Mouse (Mus musculus) cerebellum, adult 9-10 months (tissue): ENCODE results near the gene Fabp2.
"Not testable (repeated sequence)": the region's sequence is repeated elsewhere in the genome, so short reads cannot be mapped to it uniquely, and the experiment has no call there.

Source experiments
- DNase-seq: peaks from one replicate; pipeline ENCODE4 v3.0.0; 2022

Fabp2 gene

DNA sequence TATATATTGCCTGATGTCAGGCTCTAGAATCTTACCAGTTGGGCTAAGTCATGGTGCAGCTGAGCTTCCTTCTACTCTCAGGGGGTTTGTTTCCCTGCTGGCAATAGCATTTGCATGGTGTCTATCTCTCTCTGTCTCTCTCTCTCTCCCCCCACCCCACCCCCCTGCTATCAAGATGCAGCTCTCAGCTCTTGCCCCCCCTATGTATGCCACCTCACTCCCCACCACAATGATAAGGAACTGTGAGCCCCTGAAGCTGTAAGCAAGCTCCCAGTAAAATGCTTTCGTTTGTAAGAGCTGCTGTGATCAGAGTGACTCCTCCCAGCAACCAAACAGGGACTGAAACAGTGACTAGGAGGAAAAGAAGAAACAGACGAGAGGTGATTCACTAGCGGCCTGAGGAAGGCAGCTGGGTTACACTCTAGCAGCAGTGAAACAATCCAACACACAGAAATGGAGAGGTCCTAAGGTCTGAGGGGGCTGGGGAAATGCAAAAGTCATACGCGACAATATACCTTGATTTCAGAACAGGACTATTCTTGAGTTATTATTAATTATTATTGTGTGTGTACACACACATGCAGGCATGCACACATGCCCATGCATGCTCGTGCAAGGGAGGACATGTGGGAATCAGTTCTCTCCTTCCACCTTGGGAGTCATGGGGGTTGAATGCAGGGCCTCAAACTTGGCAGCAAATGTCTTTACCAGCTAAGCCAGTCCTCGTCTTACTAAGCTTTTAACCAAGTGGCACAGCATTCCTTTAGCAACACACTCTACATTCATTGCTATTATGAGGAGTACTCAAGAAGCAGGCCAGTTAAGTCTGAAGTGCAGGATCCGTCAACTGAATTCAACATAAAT is 25.9 kb downstream of the Fabp2 start:
- DNase-seq = no peak

DNA sequence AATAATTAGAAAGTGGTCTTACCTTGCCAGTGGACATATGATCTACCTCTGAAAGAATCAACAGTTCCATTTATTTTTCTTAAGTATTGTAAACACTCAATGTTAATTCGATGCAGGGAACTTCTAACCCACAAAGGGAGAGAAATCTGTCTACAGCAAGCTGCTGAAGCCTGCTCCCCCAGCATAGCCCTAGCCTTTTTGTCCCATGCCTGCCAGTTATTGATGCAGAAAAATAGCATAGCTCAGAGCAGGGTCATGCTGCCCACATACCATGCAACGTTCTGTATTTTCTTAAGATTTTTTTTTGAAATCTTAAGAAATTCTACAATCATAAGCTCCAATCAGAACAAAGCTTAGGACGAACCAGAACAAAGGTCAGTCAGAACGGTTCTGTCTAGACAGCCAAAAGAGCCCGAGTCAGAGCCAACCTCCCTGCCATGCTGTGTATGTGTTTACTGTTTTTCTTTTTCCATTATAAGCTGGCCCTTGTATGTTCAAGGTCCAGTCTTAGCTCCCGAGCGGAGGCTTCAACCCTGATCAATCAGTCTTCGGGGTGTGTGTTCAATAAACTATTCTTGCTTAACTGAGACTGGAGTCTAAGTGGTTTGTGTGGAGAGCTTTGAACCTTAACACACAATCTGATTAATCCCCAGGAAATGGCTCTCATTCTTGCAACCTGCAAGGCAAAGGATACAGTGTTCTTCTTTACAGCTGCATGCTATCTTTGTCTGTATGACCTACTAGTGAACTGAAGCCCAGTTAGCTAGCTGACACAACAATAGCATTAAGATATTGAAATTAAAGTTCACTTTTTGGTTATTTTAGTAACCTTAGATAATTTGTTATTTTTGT is 27.0 kb downstream of the Fabp2 start:
- DNase-seq = no peak

DNA sequence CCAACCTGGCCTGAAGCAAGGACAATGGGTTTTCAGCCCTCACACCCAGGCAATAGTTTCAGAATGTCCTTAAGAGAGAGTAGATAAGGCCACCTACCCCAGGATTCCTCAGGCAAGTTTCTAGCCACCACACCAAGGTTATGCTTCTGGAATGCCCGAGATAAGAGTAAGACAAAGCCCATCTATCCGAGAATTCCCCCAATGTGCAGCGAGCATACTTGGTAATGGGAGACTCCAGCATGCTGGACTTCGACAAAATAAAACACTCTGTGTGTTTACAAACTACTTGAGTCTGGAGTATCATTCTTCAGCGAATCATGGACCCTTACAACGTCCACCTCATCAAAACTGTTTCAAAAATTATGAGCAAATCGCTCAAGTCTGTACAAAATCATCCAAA is 28.3 kb downstream of the Fabp2 start:
- DNase-seq = peak; percentile 24

DNA sequence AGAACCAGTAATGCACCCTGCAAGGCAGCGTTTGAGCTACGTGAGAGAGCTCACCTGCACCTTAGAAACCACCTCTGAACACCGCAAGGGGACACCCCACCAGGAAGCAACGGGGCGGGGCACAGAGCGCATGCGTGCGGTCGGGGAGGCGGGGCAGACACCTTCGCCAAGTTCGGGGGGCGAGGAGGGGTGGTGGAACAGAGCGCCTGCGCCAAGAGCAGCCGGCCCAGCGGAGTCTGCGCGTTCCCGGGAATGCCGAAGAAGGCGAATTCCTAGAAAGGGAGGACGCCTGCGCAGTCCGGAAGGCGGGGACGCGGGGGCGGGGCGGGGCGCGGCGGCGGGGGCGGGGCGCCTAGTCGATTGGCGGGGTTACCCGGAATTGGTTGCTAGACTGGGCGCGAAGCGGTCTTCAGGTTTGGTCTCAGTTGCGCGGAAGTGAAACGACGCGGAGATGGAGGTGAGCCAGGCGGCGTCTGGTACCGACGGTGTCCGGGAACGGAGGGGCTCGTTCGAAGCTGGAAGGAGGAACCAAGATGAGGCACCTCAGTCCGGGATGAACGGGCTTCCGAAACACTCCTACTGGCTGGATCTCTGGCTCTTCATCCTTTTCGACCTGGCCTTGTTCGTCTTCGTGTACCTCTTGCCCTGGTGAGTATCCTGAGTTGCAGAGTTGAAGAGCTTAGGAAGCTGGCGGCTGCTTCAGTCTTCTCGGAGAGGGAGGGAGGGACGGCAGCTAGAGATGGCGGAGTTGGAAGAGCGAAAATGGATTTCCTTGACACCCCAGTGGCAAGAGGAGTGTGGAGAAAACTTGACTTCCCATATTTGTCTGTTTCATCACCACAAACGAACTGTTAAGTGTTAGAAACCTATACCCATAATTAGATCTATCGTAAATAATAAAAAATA is 29.4 kb downstream of the Fabp2 start, which contains the start of gene 1810037I17Rik:
1810037I17Rik (plus strand) TSS at position 195 of the 906 bp plus-strand sequence.
- peak; percentile 95 for DNase-seq

DNA sequence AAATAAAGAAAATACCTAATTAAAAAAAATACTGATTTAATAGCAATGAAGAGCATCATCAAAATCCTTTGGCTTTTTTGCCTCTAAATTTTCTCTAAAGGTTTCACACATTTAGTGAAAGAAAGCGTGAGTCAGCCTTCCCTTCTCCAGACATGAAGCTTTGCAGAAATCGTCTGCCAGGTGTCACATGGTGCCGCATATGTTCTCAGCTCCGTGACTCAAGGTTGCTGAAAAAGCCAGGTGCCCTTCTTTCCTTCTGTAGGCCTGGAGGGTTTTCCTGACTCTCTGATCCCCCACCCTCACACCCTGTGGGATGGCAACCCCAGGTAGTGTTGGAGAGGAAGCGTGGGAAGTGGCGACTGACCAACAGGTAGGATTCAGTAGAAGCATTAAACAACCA is 34.9 kb downstream of the Fabp2 start:
- peak; percentile 20 for DNase-seq

DNA sequence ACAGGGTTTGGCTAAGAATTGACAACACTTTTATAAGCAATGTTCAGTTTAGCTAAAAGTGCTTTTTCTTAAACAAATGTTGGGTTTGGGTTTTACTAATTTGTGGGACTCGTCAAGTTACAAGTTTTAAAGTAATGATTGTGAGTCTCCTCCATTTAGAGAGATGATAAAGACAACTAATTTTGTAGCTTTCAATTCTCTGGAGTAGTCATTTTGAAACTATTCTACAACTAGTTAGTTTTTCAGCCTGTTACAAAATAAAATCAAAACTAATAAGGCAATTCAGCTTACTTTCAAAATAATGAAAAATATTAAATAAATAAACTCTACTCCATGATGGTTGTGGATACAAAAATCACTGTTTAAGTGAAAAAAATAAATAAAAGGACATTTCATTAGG is 37.6 kb downstream of the Fabp2 start:
- DNase-seq = no peak

DNA sequence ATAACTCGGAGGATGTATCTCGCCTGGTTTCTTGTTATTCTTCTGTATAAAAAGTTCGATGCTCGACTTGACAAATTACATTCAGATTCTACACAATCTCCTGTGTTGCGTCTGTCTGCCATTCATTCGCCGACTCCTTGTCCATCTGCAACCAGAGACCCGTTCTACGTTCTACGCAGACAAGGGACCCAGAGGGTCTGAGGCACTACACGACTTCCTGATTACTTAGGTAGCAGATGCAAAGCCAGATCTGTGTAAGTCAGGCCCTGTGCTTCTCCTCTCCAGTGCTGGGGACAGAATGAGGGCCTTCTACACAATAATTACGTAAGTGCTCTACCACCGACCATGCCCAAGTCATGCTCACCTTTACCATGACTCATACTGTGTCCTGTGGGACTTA is 42.3 kb downstream of the Fabp2 start:
- DNase-seq = not testable (repeated sequence)

DNA sequence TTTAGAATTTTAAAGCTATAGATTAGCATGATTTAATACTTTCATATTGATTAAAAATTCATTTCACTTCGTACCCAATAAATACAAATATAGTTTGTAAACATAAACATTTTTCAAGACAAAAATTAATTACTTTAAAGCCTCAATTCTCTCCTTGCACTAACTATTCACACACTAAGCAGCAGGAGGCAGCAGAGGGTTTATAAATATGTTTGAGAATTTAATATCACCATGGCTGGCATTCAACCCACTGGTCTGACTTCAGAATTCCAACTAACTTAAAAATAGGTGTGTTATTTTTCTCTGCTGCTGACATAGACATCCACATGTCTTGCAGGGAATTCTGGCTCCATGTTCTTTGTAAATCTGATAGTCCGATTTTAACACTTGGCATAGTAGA is 44.3 kb downstream of the Fabp2 start:
- peak; percentile 22 for DNase-seq

DNA sequence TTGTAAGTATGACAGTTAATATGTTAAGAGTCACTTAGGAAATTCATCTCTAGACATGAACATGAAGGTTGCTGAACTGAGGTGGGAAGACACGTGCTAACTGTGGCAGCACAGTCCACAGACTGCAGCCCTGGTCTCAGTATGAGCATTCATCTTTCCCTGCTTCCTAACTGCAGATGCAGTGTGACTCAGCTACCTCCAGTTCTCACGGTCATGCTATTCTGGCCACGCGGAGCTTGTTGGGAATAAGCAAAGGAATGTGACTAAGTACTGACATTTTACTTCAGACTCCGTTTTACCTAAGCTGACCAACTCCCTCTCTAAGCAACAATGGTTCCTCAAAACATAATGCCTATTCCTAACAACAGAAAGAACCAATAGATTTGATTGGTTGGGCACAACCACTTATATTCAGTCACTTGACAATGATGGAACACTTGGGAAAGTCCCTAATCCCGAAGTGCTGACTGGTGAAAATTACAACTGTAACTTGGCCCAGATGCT is 48.6 kb downstream of the Fabp2 start:
- no peak for DNase-seq
